Mouse (Mus musculus) lung, postnatal 0 days (tissue): ENCODE results near the gene Fhit. TPM values are rescaled to one million over a fixed set of nuclear protein-coding genes. Genes with fewer than 3 reads are reported as not detected.

Experiments used
- ATAC-seq: fragments of 200-750 bp; cut with Nextera tagmentation; 2 replicates; pipeline ENCODE4 v1.8.0; 2017; ENCODE audit warnings: moderate library complexity
- DNase-seq: peaks from one replicate; pipeline ENCODE4 v3.0.0-alpha.2; 2016; ENCODE audit warnings: low spot score
- H3K27ac ChIP-seq: fragments of 300-500 bp; sonication (generic); 2 replicates; pipeline ENCODE4 v1.5.1; 2014; ENCODE audit warnings: antibody characterized with exemption, mild to moderate bottlenecking, low read length, mixed read lengths
- H3K27me3 ChIP-seq: fragments of 300-500 bp; sonication (generic); replicated peaks from 2 replicates; pipeline ENCODE4 v1.6.1; 2014; ENCODE audit warnings: low read length, mixed read lengths; ENCODE audit not compliant: insufficient read depth
- H3K36me3 ChIP-seq: fragments of 300-500 bp; sonication (generic); 2 replicates; pipeline ENCODE4 v1.6.1; 2014; ENCODE audit warnings: low read length, mixed read lengths; ENCODE audit not compliant: insufficient read depth
- H3K4me1 ChIP-seq: fragments of 300-500 bp; sonication (generic); 2 replicates; pipeline ENCODE4 v1.6.1; 2014; ENCODE audit warnings: antibody characterized with exemption, low read depth, low read length, mixed read lengths; ENCODE audit not compliant: insufficient read depth
- H3K4me2 ChIP-seq: fragments of 300-500 bp; sonication (generic); replicated peaks from 2 replicates; pipeline ENCODE4 v1.6.1; 2014; ENCODE audit warnings: low read depth, mild to moderate bottlenecking, low read length, moderate library complexity, mixed read lengths
- H3K4me3 ChIP-seq: fragments of 300-500 bp; sonication (generic); 2 replicates; pipeline ENCODE4 v1.5.1; 2014; ENCODE audit warnings: low read depth, low read length
- H3K9ac ChIP-seq: fragments of 300-500 bp; sonication (generic); replicated peaks from 2 replicates; pipeline ENCODE4 v1.6.1; 2014; ENCODE audit warnings: low read depth, mild to moderate bottlenecking
- H3K9me3 ChIP-seq: fragments of 300-500 bp; sonication (generic); 2 replicates; pipeline ENCODE4 v1.6.1; 2016; ENCODE audit warnings: low read length, mixed read lengths
- CTCF ChIP-seq: IDR thresholded peaks from 2 replicates; pipeline ENCODE4 v1.5.1; 2016; ENCODE audit warnings: antibody characterized with exemption, mild to moderate bottlenecking
- EP300 ChIP-seq: IDR thresholded peaks from 2 replicates; pipeline ENCODE4 v1.6.1; 2016; ENCODE audit warnings: antibody characterized with exemption, mild to moderate bottlenecking, control low read depth
- WGBS: fragments of 180-500 bp; shearing (Covaris S2); extraction: QIAGEN DNeasy Blood & Tissue Kit; methylation state at CpG from one replicate; pipeline ENCODE4 v1.1.7; 2014; 5-methylcytosine and 5-hydroxymethylcytosine counted together
- polyA plus RNA-seq: library from polyadenylated mRNA; unstranded; fragments of >200 nt; fragmentation: Nextera tagmentation; extraction: Ambion mirVana; gene quantifications from 2 replicates; pipeline ENCODE4 v1.2.1, GENCODE M21; 2015

Fhit gene
- polyA plus RNA-seq, 1 experiment from 2014 or later = 5.6 TPM

- no peak for ATAC-seq
- Histone ChIP-seq H3K9me3 (no peaks in the 10 kb centered on the region), H3K9ac (no peak overlapping the region), H3K27ac (no peak overlapping the region), H3K27me3 (no peaks in the 10 kb centered on the region), H3K36me3 (no peaks in the 10 kb centered on the region), H3K4me3 (no peak overlapping the region), H3K4me1 (no peaks in the 10 kb centered on the region), H3K4me2 (no peak overlapping the region)
- no peak for DNase-seq
- TF ChIP-seq EP300 = no peak
- TF ChIP-seq CTCF = no peak
- WGBS = 69% methylated on average over 4 of the region's 4 CpGs
Measured at GRCm38 (mm10) chr14:10129675-10130074, 1032.2 kb downstream of the Fhit start.

DNA sequence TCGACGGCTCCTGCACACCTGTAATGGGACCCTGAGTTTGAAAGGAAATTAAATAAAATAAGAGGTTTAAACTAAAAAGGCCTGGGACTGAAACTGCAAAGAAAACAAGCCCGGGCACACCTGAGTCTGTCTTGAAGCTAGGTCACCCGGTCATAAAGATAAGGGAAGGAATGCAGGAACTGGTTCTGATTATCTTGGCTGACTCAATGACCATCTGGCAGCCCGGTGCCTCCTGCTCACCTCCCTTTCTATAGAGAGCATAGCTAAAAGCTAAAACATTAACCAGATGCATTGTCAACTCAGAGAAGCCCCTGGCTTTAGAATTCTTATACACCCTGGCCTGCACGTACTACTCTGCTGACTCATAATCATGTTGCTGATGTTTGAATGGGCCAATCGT is 1032.7 kb downstream of the Fhit start:
- WGBS = 56% methylated on average over 7 of the region's 7 CpGs
- H3K4me2 ChIP-seq = no peak overlapping the region
- no peak overlapping the region for H3K27ac ChIP-seq
- ATAC-seq (no peak), DNase-seq (no peak)
- H3K4me1 ChIP-seq = no peaks in the 10 kb centered on the region
- H3K4me3 ChIP-seq = no peak overlapping the region
- no peaks in the 10 kb centered on the region for H3K36me3 ChIP-seq
- no peaks in the 10 kb centered on the region for H3K9me3 ChIP-seq
- H3K9ac ChIP-seq = no peak overlapping the region
- no peaks in the 10 kb centered on the region for H3K27me3 ChIP-seq
- TF ChIP-seq CTCF (no peak), EP300 (no peak)

- no peak overlapping the region for H3K4me2 ChIP-seq
- no peaks in the 10 kb centered on the region for H3K9me3 ChIP-seq
- H3K27me3 ChIP-seq = no peaks in the 10 kb centered on the region
- ATAC-seq = no peak
- H3K36me3 ChIP-seq = no peaks in the 10 kb centered on the region
- DNase-seq = no peak
- no peak overlapping the region for H3K27ac ChIP-seq
- TF ChIP-seq EP300 (no peak), CTCF (no peak)
- H3K4me1 ChIP-seq = no peaks in the 10 kb centered on the region
- H3K9ac ChIP-seq = no peak overlapping the region
- H3K4me3 ChIP-seq = no peak overlapping the region
Measured at GRCm38 (mm10) chr14:10126536-10126935, 1035.3 kb downstream of the Fhit start.

GRCm38 (mm10) chr14:10122176-10122575 is 1039.7 kb downstream of the Fhit start:
- Histone ChIP-seq H3K36me3 (no peaks in the 10 kb centered on the region), H3K9ac (no peak overlapping the region), H3K9me3 (no peaks in the 10 kb centered on the region), H3K4me1 (no peaks in the 10 kb centered on the region), H3K4me2 (no peak overlapping the region), H3K27me3 (no peaks in the 10 kb centered on the region), H3K4me3 (no peak overlapping the region), H3K27ac (no peak overlapping the region)
- DNase-seq (no peak), ATAC-seq (no peak)
- 81% methylated on average over 4 of the region's 4 CpGs for WGBS
- TF ChIP-seq EP300 (no peak), CTCF (no peak)

DNA sequence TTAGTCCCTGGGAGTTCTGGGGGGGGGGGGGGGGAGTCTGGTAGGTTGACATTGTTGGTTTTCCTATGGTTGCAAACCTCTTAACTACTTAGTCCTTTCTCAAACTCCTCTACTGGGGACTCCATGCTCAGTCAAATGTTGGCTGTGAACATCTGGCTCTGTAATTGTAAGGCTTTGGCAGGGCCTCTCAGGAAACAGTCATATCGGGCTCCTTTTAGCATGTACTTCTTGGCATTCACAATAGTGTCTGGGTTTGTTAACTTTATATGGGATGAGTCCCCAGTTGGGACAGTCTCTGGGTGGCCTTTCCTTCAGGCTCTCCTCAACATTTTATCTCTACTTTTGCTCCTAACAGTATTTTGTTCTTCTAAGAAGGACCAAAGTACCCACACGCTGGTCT is 1065.6 kb downstream of the Fhit start:
- ATAC-seq = no peak
- Histone ChIP-seq H3K4me1 (no peaks in the 10 kb centered on the region), H3K9ac (no peak overlapping the region), H3K27ac (no peak overlapping the region), H3K36me3 (no peaks in the 10 kb centered on the region), H3K4me2 (no peak overlapping the region), H3K4me3 (no peak overlapping the region), H3K27me3 (no peaks in the 10 kb centered on the region), H3K9me3 (no peaks in the 10 kb centered on the region)
- no peak for TF ChIP-seq CTCF
- DNase-seq = no peak
- WGBS = 91% methylated on average over 2 of the region's 2 CpGs

GRCm38 (mm10) chr14:10079062-10079461 is 1082.8 kb downstream of the Fhit start:
- no peak for DNase-seq
- no peak for ATAC-seq
- 71% methylated on average over 3 of the region's 3 CpGs for WGBS
- no peak overlapping the region for H3K4me3 ChIP-seq
- no peak overlapping the region for H3K27ac ChIP-seq
- H3K9ac ChIP-seq = no peak overlapping the region
- H3K36me3 ChIP-seq = no peaks in the 10 kb centered on the region
- TF ChIP-seq CTCF = no peak
- no peak for TF ChIP-seq EP300
- H3K9me3 ChIP-seq = no peaks in the 10 kb centered on the region
- no peaks in the 10 kb centered on the region for H3K27me3 ChIP-seq
- no peak overlapping the region for H3K4me2 ChIP-seq
- no peaks in the 10 kb centered on the region for H3K4me1 ChIP-seq

DNA sequence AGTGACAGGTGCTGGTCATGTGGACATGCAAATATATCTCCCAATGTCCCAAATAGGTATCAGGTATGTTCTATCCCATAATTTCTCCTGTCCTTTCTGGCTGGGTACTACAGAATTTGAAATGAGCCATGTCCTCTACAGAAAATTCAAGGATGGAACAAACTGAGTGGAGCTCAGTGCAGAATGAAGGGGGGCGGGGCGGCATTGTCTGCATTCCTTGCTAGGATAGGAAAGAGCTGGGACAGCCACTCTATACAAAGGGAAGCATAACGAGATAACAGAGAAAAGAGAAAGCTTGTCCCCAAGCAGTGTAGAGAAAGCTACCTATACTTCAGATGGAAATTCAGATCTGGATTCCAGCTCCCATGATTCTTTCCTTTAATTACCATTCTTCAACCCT is 1111.9 kb downstream of the Fhit start:
- H3K4me1 ChIP-seq = no peaks in the 10 kb centered on the region
- no peak overlapping the region for H3K4me3 ChIP-seq
- no peaks in the 10 kb centered on the region for H3K9me3 ChIP-seq
- TF ChIP-seq EP300 = no peak
- no peak for TF ChIP-seq CTCF
- no peaks in the 10 kb centered on the region for H3K36me3 ChIP-seq
- WGBS = 67% methylated on average over 3 of the region's 3 CpGs
- H3K27me3 ChIP-seq = no peaks in the 10 kb centered on the region
- H3K9ac ChIP-seq = no peak overlapping the region
- DNase-seq (no peak), ATAC-seq (no peak)
- no peak overlapping the region for H3K27ac ChIP-seq
- no peak overlapping the region for H3K4me2 ChIP-seq
